Mouse (Mus musculus): ENCODE results near the gene Rps6ka2. TPM values are rescaled to one million over a fixed set of nuclear protein-coding genes. Genes with fewer than 3 reads are reported as not detected.
"Not testable (repeated sequence)": the region's sequence is repeated elsewhere in the genome, so short reads cannot be mapped to it uniquely, and the experiment has no call there.

Rps6ka2 gene
- total RNA-seq (2021), result 10 to 100 TPM; 49.8 to 56.0 TPM
- long read RNA-seq, experiment 1, full-length matches to known transcripts, result 5 of 26 reads
- long read RNA-seq, experiment 1, partial matches to known transcripts, result 19 of 26 reads
- long read RNA-seq, experiment 1, other reads (novel, unspliced or antisense), result 2 of 26 reads
- long read RNA-seq, experiment 2, full-length matches to known transcripts, result 12 of 41 reads
- long read RNA-seq, experiment 2, partial matches to known transcripts, result 22 of 41 reads
- long read RNA-seq, experiment 2, other reads (novel, unspliced or antisense), result 7 of 41 reads

DNA sequence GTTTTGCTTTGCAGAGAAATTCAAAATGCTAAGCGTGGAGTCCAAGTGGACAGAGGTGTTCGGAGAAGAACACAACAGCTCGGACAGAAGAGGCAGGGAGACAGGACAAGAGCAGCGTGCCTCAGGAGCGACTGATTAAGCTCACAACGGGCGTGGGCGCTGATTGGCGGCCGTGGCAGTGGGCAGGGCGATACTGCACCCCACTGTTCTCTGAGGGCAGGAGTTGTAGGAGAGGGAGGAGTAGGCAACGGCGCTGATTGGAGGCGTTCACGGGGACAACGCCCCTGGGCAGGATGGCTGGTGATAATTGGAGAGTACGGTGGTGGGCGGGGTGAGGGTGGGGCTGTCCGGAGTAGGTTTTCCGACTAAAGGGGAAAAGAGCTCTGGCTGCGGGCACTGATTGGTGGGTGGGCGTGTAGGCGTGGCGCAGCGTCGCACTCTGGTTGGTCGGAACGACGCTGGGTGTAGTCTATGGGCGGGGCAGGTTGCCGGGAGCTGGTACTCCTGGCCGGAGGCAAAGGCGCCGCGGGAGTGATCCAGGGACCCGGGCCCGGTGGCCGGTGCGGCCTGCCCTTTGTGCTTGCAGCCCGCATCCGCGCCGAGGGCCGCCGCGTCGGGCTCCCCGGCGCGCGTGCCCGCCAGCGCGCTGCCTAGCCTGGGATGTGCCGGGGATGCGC lies at the start of gene Rps6ka2:
Gene Rps6ka2 (plus strand): TSS at position 489 of the 677 bp plus-strand sequence.
- peak; percentile 95 to 98 for DNase-seq (ENCODE audit: low spot score in 2 of 2)
- intact Hi-C loops (cut with DNase I), result loop anchor here (2.0 kb wide), 1 partner anchor 37 kb away; no protein-coding TSS in a partner anchor

DNA sequence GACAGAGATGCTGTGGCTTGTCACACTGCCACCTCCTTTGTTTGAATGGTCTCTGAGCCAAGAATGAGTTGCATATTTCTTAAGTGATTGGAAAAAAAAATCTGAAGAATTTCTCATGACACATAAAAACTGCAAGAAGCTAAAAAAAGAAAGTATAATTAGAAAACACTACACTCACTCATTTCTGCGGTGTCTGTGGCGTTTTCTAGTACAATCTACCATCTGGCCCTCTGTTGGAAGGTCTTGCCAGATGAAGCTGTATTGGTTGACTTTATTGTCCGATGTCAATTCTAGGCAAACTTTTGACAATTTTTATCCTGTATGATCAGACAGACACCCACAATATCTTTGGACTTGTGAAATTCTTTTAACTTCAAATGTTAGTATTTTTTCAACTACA lies 49.1 kb upstream of the Rps6ka2 start:
- peak; percentile 42 to 73 for DNase-seq (ENCODE audit: low spot score in 2 of 2)
- intact Hi-C loops (cut with DNase I), result not testable (repeated sequence)

DNA sequence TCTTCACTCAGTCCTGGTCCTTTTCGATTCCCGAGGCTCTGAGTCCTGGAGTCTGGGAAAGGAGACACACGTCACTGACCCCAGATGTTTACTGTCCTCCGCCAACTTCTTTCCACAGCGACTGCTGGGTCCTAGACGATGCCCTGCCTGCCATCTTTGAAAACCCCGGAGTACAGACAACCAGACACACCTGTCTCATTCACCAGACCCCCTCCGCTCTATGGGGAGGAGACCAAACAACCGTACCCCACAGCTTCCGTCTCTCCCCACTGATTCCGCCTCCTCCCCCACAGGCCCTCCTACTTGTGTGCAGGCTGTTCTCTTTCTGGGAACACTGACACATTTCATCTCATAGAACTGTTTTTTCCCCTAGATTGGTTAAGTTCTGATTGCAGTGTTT lies 47.4 kb upstream of the Rps6ka2 start:
- intact Hi-C loops (cut with DNase I); DNase-seq (ENCODE audit: low spot score in 2 of 2): not testable (repeated sequence)

DNA sequence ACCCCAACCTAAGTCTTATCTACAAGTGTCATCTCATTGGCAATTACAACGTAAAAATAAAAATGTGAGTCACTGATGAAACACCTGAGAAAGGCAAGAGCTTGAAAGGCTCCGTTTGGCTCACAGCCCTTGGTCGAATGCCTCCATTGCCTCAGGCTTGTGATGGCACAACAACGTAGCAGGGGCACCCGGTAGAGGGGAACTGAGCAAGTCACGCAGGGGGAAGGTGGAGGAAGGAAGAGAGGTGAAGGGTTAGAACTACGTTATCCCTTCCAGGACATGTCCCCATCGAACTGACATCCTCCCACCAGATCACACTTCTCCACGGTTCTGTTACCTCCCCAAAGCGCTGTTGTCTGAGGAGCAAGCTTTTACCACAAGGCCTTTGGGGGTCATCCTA lies 43.4 kb upstream of the Rps6ka2 start:
- intact Hi-C loops (cut with DNase I), result not testable (repeated sequence)

DNA sequence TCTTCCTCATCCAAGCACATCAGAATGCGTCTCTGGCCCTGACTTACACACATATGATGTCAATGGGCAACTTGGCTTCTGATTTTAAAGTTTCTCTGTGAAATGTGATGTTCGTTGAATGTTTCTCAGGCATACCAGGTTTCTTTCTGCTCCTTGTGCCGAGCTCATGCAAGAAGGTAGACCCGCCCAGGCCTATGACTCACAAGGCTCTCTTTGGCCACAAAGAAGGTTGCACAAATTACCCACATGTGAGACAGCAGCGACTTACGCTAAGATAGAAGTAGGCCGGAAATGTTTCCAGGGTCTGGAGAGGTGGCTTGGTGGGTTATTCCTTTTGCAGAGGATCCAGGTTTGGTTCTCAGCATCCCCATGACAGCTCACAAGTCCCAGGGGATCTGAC lies 35.9 kb upstream of the Rps6ka2 start:
- DNase-seq (ENCODE audit: low spot score in 2 of 2); intact Hi-C loops (cut with DNase I): not testable (repeated sequence)

More for the DNA sequence above, 43.4 kb upstream of the Rps6ka2 start:
- not testable (repeated sequence) for DNase-seq (ENCODE audit: low spot score in 2 of 2)

DNA sequence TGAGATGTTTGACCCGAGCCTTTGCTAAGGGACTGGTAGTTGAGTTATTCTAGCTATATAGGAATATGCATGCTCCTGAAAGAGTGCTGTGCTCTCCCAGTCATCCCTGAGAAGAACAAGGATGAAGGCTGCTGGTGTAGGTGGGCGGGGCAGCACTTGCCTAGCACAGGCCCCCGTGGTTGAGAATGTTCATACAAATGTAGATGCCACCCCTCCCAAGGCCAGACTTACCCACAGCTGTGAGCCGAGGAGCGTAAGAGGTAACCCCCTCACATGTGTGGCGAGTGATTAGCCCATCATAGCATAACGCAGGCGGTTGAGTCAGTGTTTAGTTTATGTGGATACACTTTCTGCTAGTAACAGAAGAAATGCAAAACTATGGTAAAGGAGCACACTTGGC lies 34.6 kb upstream of the Rps6ka2 start:
- intact Hi-C loops (cut with DNase I); DNase-seq (ENCODE audit: low spot score in 2 of 2): not testable (repeated sequence)

DNA sequence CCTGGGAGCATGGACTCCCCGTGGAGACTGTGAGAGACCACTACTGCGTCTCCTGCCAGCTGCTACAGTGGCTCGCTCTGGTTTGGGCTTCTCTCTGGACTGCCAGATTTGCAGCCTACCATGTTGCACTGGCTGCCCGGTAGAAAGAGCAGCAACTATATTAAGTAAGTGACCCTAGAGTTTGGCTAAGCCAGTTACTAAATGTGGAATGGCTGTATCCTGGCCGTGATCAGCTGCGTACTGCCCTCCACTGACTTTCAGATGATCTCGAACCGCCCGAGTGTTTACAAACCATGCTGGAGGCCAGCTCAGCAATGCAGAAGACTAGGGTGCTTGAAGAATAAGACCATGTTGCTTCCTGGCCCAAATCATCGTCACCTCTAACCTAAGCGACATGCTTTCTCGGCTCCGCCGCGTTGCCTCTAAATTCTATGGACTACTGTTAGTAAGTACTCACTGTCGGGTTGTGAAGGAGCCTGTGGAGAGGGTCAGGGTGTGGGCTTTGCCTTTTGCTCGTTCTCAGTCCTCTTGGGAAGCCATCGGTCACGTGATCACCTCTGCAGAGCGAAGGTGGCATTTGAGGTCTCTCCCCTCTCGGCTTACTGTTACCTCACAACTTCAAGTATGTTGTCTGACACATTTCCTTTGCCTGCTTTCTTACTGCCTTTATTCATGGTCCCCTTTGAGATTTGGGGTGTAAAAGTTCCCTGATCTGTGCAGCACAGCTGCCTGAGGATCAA lies 31.6 kb upstream of the Rps6ka2 start:
- no peak for DNase-seq (ENCODE audit: low spot score in 2 of 2)
- intact Hi-C loops (cut with DNase I), result no loop called here

DNA sequence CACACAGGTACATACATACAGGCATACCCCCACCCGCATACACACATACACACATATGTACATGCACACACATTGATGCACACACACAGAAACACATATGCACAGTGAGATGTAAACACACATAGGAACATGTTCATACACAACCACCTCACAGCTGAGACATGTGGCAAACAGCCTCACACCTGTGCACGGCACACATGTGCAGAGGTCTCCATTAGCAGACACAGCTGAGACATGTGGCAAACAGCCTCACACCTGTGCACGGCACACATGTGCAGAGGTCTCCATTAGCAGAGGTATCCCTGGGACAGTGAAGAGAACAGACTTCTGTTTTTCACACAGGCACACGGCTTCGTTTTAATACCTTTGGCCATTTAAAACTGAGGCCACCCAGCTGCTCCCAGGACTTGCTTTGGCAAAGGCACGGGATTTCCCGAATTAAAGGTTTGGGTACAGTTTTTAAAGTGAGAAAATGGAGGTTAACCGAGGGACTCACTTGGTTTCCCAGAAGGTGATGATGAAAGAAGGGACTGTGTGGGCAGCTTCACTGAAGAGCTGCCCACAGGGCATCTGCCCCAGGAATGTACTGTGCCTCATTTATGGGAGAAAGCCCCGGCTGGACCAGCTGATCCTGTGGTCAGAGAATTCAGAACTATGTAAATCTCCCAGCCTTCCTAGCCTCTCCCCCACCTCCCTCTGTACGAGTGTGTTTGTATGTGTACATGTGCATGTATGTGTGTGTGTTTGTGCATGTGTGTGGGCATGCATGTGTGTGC lies 29.3 kb upstream of the Rps6ka2 start:
- DNase-seq (ENCODE audit: low spot score in 2 of 2), result peak in 1 of 2 experiments; percentile 47
- intact Hi-C loops (cut with DNase I), result no loop called here

DNA sequence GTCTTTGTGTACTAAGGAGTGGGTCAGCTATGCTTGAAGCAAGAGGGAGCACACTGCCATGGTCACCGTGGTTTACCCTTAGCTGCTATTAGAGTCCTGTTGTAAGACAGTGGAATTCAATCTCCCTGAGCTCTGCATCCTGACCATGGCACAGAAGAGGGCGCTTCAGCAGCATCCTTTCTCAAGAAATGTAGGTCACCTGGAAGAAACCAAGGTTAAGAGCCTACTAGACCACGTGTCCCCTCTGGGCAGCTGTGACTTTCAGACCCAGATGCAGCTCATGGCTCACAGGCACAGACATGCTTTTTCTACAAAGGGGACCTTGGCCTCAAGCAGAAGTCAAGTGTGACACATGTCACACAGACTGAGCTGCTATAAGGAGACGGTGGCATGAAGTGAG lies 27.5 kb upstream of the Rps6ka2 start:
- intact Hi-C loops (cut with DNase I), result no loop called here
- DNase-seq (ENCODE audit: low spot score in 2 of 2), result no peak

DNA sequence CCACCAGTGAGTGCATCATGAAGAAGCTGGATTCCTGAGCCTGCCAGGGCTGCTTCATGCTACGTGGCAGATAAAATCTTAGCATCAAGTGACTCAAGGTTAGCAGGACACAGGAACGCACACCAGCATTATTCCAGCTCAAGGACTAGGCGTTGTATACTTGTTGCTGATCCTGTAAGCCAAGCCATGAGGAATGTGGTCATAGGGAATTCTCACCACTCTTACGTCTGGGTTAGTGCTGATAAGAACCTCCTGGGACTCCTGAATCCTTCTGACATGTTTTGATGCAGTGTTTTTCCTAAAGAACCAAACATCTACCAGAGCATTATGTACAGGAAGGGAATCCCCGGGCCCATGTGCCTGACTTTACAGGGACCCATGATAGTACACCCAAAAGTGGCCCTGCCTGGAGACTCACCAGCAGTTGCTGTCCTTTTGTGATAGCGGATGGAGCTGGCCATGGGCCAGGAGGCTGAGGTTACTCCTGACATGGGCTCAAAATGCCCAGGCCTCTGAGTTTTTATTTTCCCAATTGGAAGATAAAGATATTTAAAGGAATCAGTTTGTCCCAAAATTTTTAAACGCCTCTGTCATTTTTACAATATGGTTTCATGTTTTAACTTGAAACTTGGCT lies 25.9 kb upstream of the Rps6ka2 start:
- no peak for DNase-seq (ENCODE audit: low spot score in 2 of 2)
- intact Hi-C loops (cut with DNase I), result no loop called here

DNA sequence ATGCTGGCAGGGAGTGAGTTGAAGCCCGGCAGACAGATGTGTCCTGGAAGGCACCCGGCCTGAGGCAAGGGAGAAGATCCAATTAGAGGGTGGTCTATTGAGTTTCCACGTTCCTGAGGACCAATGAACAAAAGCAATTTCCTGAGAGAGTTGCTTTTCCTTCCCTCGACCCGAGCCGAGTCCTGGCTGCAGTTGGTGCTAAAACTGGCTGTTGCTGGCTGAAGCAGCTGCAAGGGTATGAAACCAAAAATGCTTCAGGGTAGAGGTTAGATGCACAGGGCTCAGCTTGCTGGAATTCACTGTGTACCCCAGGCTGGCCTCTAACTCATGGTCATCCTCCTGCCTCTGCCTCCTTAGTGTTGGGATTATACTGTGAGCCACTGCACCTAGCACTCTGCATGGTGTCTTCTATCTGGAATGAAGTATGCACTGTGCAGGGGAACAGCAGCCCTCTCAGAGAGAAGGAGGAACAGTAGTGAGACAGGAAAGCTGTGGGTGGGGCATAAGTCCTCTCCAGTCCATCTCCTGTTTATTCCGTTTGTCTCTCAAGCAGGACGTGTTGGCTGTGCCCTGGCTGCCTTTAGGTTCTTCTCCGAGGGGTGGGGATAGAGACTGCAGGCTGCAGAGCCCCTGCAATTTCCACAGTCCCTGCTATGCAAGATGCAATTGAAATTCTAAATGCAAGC lies 24.4 kb upstream of the Rps6ka2 start:
- intact Hi-C loops (cut with DNase I), result no loop called here
- DNase-seq (ENCODE audit: low spot score in 2 of 2), result no peak

DNA sequence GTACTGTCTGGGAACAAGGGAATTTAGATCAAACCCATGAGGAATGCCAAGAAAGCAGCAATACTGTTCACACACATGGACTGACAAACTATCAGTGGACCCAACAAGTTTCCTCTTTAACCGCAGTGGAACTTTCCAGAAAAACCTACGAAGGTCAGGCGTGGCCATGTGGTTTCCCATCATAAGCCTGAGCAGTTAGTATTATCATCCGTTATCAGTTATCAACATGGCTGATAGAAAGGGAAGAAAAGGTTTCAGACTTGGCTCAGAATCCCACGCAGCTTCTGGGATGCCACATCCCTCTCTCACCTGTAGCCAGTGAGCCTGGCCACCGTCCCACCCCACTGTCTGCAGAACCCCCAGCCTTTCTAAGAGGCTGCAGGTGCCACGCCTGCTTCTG lies 23.4 kb upstream of the Rps6ka2 start:
- intact Hi-C loops (cut with DNase I), result no loop called here
- no peak for DNase-seq (ENCODE audit: low spot score in 2 of 2)

DNA sequence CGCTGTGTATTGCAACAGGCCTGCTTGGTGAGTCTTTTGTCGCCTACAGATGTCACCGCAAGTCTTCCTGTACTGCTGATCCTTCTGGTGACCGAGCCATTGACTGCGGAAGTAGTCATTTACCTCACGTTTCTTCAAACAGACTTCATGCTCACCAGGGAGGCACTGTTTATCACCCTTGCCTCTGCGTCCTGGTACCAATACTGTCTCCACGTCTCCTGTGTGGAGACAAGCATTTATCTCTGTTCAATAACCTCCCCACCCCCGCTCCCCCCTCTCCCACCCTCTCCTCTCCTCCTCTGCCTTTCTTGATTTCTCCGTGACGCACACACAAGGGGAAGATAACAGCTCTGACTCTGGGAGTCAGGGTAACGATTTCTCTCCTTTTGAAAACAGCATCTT lies 22.0 kb upstream of the Rps6ka2 start:
- intact Hi-C loops (cut with DNase I), result no loop called here
- DNase-seq (ENCODE audit: low spot score in 2 of 2), result no peak

DNA sequence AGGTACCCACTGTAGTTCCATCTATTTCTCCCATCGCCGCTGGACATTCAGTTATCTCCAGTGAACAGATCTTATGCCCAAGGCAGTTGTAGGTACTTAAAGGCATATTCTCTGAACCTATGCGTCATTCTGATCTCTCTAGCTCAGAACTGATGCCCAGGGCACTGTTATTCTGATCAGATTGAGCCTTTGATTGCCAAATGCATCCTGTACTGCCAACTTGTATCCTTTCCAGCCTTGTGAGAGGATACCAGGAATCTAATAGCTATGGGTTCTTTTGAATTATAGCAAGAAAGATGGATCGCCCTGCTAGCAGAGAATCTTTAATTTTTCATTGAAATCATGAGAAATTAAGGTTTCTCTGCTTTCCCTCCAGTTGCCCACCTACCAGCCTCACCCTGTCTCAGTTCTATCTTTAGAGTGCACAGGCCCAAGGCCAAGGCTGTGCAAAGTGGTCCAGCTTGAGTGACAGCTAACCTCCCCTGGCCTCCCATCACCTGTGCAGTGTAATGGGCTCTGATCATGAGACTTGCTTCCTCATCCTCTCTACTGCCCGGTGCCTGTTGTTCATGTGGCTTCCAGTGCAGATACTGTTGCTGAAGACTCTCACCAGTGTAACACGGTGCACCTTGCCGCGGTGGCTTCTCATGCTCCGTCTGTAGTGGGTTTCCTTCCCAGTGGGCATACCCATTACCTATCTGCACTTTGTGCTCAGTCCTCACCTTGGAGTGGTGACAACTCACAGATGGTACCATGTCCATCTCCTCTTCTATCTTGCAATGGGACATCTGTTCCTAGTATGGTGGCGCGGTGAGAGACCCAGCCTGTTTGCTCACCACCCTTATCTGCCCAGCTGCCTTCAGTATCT lies 20.4 kb upstream of the Rps6ka2 start:
- no peak for DNase-seq (ENCODE audit: low spot score in 2 of 2)
- intact Hi-C loops (cut with DNase I), result no loop called here

DNA sequence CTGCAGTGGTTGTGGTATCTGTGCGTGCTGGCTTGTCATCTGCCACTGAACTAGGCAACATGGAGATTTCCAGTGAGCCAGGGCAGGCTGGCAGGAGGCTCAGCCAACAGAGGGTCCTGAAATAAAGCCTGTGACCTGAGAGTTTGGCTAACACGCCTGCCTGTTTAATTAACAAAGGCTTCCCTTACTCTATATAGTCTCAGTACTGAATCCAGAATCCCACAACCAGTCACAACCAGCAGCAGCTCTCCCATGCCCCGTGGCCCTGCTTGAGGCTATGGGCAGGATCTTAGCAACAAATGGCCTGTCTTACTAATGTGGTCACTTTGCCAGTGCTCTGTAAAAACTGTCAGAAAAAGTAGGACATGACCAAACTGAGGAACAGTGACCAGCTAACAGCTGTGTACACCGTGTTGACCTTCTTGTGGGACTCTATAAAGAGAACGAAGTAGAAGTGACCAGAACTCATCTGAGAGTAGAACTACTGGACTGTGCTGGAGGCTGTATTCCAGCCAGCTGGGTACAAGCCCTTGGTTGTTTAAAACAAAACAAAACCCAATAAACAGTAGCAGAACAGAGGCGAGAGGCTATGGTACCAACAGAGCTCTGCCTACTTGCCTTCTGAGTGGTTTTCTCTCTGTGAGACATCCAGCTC lies 18.3 kb upstream of the Rps6ka2 start:
- intact Hi-C loops (cut with DNase I), result no loop called here
- DNase-seq (ENCODE audit: low spot score in 2 of 2), result no peak

DNA sequence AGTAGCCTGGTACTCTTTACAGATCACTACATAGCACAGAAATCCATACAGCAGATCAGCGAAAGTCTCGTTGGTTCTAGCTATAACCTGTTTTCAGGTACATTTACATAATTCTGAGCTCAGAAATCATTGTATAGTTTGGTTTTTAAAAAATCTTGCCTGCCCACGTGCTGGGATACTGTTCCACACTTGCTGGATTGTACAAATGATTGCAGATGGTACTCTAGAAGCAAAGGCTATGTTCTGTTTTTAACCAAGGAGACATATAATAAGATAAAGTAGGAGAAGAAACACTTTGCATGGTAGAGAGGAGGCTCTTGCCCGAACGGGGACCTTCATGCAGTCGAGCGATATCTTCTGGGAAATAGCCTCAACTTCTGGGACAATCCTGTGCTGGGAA lies 17.3 kb upstream of the Rps6ka2 start:
- intact Hi-C loops (cut with DNase I), result no loop called here
- no peak for DNase-seq (ENCODE audit: low spot score in 2 of 2)

DNA sequence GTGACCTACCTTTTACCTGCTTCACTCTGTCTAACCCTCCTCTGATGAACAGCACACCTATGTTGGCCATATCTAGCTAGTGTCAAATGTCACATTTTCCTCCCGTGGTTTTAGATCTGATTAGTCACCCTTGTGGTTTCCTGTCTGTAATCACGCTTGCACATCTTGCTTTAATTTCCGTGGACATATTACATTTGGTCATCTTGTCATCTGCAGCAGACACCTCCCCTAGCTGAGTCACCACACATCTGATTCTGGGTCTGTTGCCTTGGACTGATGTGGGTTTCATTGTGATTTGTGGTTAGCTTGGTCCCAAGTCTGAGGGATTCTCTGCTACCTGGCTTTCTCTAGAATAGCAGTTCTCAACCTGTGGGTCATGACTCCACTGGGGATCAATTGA lies 6.0 kb upstream of the Rps6ka2 start:
- intact Hi-C loops (cut with DNase I), result no loop called here
- DNase-seq (ENCODE audit: low spot score in 2 of 2), result no peak

Measured in left cerebral cortex, postnatal 14 days (tissue).